In genomic region chr2:38286433-38286732, GRCm38 (mm10) we compare ENCODE assay signal across 8 mouse cellular contexts. TPM values are rescaled to one million over a fixed set of nuclear protein-coding genes. Genes with fewer than 3 reads are reported as not detected.
DNase-seq lines count a peak whose midpoint lies in the region; ATAC-seq and TF ChIP-seq lines count a peak whose summit lies in the region.

No protein-coding gene starts in this region.

- peak overlapping the region; percentile 61 for H3K4me2 ChIP-seq in kidney, postnatal 0 days (ENCODE audit: low read length)
- H3K4me2 ChIP-seq in hindbrain, embryonic 13.5 days, result peak overlapping the region; percentile 71

- no peaks in the 10 kb centered on the region for H3K36me3 ChIP-seq in kidney, postnatal 0 days (ENCODE audit: insufficient read depth, low read length)
- no peaks in the 10 kb centered on the region for H3K36me3 ChIP-seq in hindbrain, embryonic 13.5 days

- peaks cover 5% of the 10 kb centered on the region for H3K4me1 ChIP-seq in kidney, postnatal 0 days (replicated peaks; ENCODE audit: insufficient read depth, low read length)
- H3K4me1 ChIP-seq in hindbrain, embryonic 13.5 days (replicated peaks), result peaks cover 15% of the 10 kb centered on the region

- H3K9ac ChIP-seq in kidney, postnatal 0 days (ENCODE audit: low read depth, low read length), result peak overlapping the region; percentile 82
- peak overlapping the region; percentile 87 for H3K9ac ChIP-seq in hindbrain, embryonic 13.5 days

- no peak for TF ChIP-seq CTCF in kidney, postnatal 0 days (IDR thresholded peaks at IDR 0.05; ENCODE audit: low read depth)

- DNase-seq in kidney, postnatal 0 days (ENCODE audit: low spot score), result peak; percentile 64
- no peak for DNase-seq in kidney, postnatal 4 days
- DNase-seq in c-Kit-positive CD71-negative TER-119-negative erythroid progenitor cells, embryonic 14.5 days (ENCODE audit: low read depth), result peak; percentile 16
- no peak for DNase-seq in adrenal gland, postnatal 14 days
- no peak for DNase-seq in urinary bladder, postnatal 25 days (ENCODE audit: low spot score)
- no peak for DNase-seq in gastrocnemius, postnatal 4 days (ENCODE audit: low spot score in 2 of 2)

- H3K9me3 ChIP-seq in kidney, postnatal 0 days (replicated peaks; ENCODE audit: low read length), result no peaks in the 10 kb centered on the region
- H3K9me3 ChIP-seq in hindbrain, embryonic 13.5 days, result no peaks in the 10 kb centered on the region

- H3K27me3 ChIP-seq in kidney, postnatal 0 days (ENCODE audit: insufficient read depth, low read length), result no peaks in the 10 kb centered on the region
- H3K27me3 ChIP-seq in hindbrain, embryonic 13.5 days, result no peaks in the 10 kb centered on the region

- ATAC-seq in kidney, postnatal 0 days (replicated peaks; ENCODE audit: low FRiP score, low read depth), result peak; percentile 12
- no peak for ATAC-seq in hindbrain, embryonic 13.5 days (ENCODE audit: low FRiP score)
- peak; percentile 72 for ATAC-seq in megakaryocyte-erythroid progenitor cell, adult 5-6 weeks (replicated peaks; ENCODE audit: low FRiP score, low TSS enrichment, poor library complexity, severe bottlenecking)

- peak overlapping the region; percentile 89 for H3K27ac ChIP-seq in kidney, postnatal 0 days
- H3K27ac ChIP-seq in hindbrain, embryonic 13.5 days, result peak overlapping the region; percentile 91

- peak overlapping the region; percentile 90 for H3K4me3 ChIP-seq in kidney, postnatal 0 days (replicated peaks; ENCODE audit: low read depth, low read length)
- peak overlapping the region; percentile 82 for H3K4me3 ChIP-seq in hindbrain, embryonic 13.5 days

- WGBS in kidney, postnatal 0 days, result 12% methylated on average over 4 of the region's 4 CpGs
- 25% methylated on average over 4 of the region's 4 CpGs for WGBS in hindbrain, embryonic 13.5 days

RNA-seq across cellular contexts. Expression of gene Dennd1a, which starts 0.8 kb away (rescaled TPM):
- 10.1 and 10.6 TPM in 2 replicates for polyA plus RNA-seq in kidney, postnatal 0 days (2015; fragmentation: Nextera tagmentation; extraction: Ambion mirVana)
- polyA plus RNA-seq in hindbrain, embryonic 13.5 days (2015; fragmentation: Nextera tagmentation; extraction: Ambion mirVana), result 14.4 and 15.5 TPM in 2 replicates
- 28.3 and 37.0 TPM in 2 replicates for total RNA-seq in megakaryocyte-erythroid progenitor cell, adult 5-6 weeks (2014; fragmentation: Nextera tagmentation)
- 17.6 and 34.2 TPM in 2 replicates for total RNA-seq in megakaryocyte-erythroid progenitor cell, adult 5-6 weeks (2017)
- total RNA-seq in adrenal gland, postnatal 14 days (2021), result 22.5 and 25.3 TPM in 2 replicates
- 10 to 100 TPM; 33.7 to 35.3 TPM for total RNA-seq in gastrocnemius, postnatal 4 days (2021)

RNA-seq across cellular contexts. Expression of gene Lhx2, which starts 52.7 kb away (rescaled TPM):
- polyA plus RNA-seq in kidney, postnatal 0 days (2015; fragmentation: Nextera tagmentation; extraction: Ambion mirVana), result 0.07 TPM in 1 of 2 replicates, not detected in the other
- 22.1 and 23.6 TPM in 2 replicates for polyA plus RNA-seq in hindbrain, embryonic 13.5 days (2015; fragmentation: Nextera tagmentation; extraction: Ambion mirVana)
- not detected in 2 replicates for total RNA-seq in megakaryocyte-erythroid progenitor cell, adult 5-6 weeks (2014; fragmentation: Nextera tagmentation)
- total RNA-seq in megakaryocyte-erythroid progenitor cell, adult 5-6 weeks (2017), result not detected in 2 replicates
- 0.41 and 1.0 TPM in 2 replicates for total RNA-seq in adrenal gland, postnatal 14 days (2021)
- total RNA-seq in gastrocnemius, postnatal 4 days (2021), result under 1 TPM; 0.78 TPM

Comparison
In these comparisons a context has a peak if more than half of its experiments do, and no peak if none do; other contexts are left out.
1. DNase-seq: peak in kidney, postnatal 0 days (single experiment) and c-Kit-positive CD71-negative TER-119-negative erythroid progenitor cells, embryonic 14.5 days (single experiment); none in kidney, postnatal 4 days (0 of 2), adrenal gland, postnatal 14 days (single experiment), urinary bladder, postnatal 25 days (single experiment) and gastrocnemius, postnatal 4 days (0 of 2).